Mouse (Mus musculus): Measurements from ENCODE around the gene Tnfsf12. TPM values are rescaled to one million over a fixed set of nuclear protein-coding genes. Genes with fewer than 3 reads are reported as not detected.
"Not testable (repeated sequence)": the region's sequence is repeated elsewhere in the genome, so short reads cannot be mapped to it uniquely, and the experiment has no call there.

Gene Tnfsf12
- 4.7 and 6.2 TPM in 2 replicates for total RNA-seq (2014; rRNA removed)
- polyA plus RNA-seq (2015; fragmentation: Nextera tagmentation; extraction: Ambion mirVana): 4.3 and 4.5 TPM in 2 replicates

DNA sequence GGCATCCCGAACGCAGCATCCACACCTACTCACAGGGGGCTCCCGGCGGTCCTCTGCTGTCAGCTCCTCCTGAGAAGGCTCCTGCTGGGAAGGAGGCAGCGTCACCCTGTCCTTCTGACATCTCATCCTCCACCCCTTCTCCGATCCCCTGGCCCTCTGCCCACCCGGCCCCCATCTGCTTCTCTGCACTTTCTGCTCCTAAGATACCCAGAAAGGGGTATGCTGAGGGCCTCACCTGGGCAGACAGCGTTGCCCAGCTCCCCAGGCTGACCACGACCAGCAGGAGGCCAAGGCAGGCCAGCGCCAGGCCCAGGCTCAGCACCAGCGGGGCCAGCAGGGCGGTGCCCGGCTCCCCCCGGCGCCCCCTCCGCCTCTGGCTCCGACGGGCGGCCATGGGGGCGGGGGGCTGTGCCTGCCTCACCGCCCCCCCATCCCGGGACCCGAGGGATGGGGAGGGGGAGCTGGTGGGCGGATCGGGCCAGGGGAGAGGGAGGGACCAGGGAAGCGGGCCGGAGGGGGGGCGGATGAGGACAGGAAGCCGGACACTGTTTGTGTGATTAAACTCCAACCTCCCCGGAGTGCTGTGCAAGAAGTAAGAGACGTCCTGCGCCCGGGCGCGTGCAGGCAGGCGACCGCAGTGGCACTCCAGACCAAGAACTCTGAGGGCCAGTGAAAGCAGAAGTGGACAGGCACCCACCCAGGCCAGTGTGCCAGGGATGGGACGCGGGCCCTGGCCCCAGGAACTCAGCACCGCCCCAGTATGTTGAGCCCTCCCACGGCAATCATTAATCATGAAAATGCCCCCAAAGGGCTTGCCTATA lies at the start of gene Tnfsf12, which contains the start of gene Tnfsfm13:
Tnfsf12 (minus strand) TSS at position 489 of the 821 bp plus-strand sequence.
Tnfsfm13 (minus strand) TSS at position 738 of the 821 bp plus-strand sequence.
- 2% methylated on average over 35 of the region's 41 CpGs for WGBS
- ATAC-seq (ENCODE audit: low FRiP score): peak; percentile 56; the same call in 1 of the 2 replicates
- peaks cover 5% of the 10 kb centered on the region; the same call in 1 of the 2 replicates for H3K4me1 ChIP-seq (ENCODE audit: insufficient read depth, low read length)
- H3K4me2 ChIP-seq (ENCODE audit: low read depth, low read length, poor library complexity, severe bottlenecking): peak within 1 kb of the TSS; percentile 97
- DNase-seq (ENCODE audit: low spot score): peak; percentile 20
- H3K27me3 ChIP-seq (ENCODE audit: insufficient read depth, low read length): no peaks in the 10 kb centered on the region
- peak; percentile 27; the same call in 1 of the 2 replicates for TF ChIP-seq CTCF (IDR thresholded peaks at IDR 0.05)
- no peaks in the 10 kb centered on the region for H3K36me3 ChIP-seq (ENCODE audit: insufficient read depth, low read length)
- peak within 1 kb of the TSS; percentile 45 for H3K4me3 ChIP-seq (ENCODE audit: low read depth, low read length)
- H3K9ac ChIP-seq (replicated peaks; ENCODE audit: low read length, poor library complexity, severe bottlenecking): peak within 1 kb of the TSS; percentile 73
- H3K9me3 ChIP-seq (ENCODE audit: low read length): no peaks in the 10 kb centered on the region
- H3K27ac ChIP-seq (ENCODE audit: low read depth, low read length): 0 out of 2 replicates have a peak within 1 kb of the TSS, but pooled peaks have one; percentile 3

DNA sequence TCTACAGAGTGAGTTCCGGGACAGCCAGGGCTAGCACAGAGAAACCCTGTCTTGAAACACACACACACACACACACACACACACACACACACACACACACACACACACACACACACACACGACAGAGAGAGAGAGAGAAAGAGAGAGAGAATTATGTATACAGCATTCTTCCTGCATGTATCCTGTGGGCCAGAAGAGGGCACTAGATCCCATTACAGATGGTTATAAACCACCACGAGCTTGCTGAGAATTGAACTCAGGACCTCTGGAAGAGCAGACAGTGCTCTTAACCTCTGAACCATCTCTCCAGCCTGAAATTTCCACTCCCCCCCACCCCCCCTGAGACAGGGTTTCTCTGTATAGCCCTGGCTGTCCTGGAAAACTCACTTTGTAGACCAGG lies 35.8 kb upstream of the Tnfsf12 start:
- 86% methylated on average over 2 of the region's 3 CpGs for WGBS
- H3K36me3 ChIP-seq (ENCODE audit: insufficient read depth, low read length): peaks cover 25% of the 10 kb centered on the region
- not testable (repeated sequence) for DNase-seq (ENCODE audit: low spot score); ATAC-seq (ENCODE audit: low FRiP score); H3K9me3 ChIP-seq (ENCODE audit: low read length); H3K4me1 ChIP-seq (ENCODE audit: insufficient read depth, low read length); H3K27me3 ChIP-seq (ENCODE audit: insufficient read depth, low read length); H3K9ac ChIP-seq (replicated peaks; ENCODE audit: low read length, poor library complexity, severe bottlenecking); H3K4me2 ChIP-seq (ENCODE audit: low read depth, low read length, poor library complexity, severe bottlenecking); H3K27ac ChIP-seq (ENCODE audit: low read depth, low read length); H3K4me3 ChIP-seq (ENCODE audit: low read depth, low read length)

DNA sequence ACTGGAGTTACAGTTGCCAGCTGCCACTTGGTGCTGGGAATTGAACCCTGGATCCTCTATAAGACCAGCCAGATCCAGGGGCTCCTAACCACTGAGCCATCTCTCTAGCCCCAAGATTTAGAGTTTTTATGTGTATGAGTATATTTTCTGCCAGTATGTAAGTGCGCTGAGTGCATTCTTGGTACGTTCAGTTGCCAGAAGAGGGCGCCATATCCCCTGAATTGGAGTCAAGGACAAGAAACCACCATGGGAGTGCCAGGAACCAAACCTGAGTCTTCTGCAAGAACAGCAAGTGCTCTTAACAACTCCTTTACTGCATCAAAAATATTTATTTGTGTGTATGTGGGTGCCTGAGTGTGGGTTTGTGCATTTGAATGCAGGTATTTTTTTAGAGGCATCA lies 33.4 kb upstream of the Tnfsf12 start:
- no peak overlapping the region for H3K4me2 ChIP-seq (ENCODE audit: low read depth, low read length, poor library complexity, severe bottlenecking)
- DNase-seq (ENCODE audit: low spot score): peak; percentile 24
- peak; percentile 50 for TF ChIP-seq CTCF (IDR thresholded peaks at IDR 0.05)
- H3K36me3 ChIP-seq (ENCODE audit: insufficient read depth, low read length): peaks cover 2% of the 10 kb centered on the region
- H3K27ac ChIP-seq (ENCODE audit: low read depth, low read length): no peak overlapping the region
- no peaks in the 10 kb centered on the region for H3K27me3 ChIP-seq (ENCODE audit: insufficient read depth, low read length)
- H3K9ac ChIP-seq (replicated peaks; ENCODE audit: low read length, poor library complexity, severe bottlenecking): no peak overlapping the region
- H3K9me3 ChIP-seq (ENCODE audit: low read length): no peaks in the 10 kb centered on the region
- 19% methylated on average over 3 of the region's 3 CpGs for WGBS
- ATAC-seq (ENCODE audit: low FRiP score): no peak
- no peaks in the 10 kb centered on the region for H3K4me1 ChIP-seq (ENCODE audit: insufficient read depth, low read length)
- no peak overlapping the region for H3K4me3 ChIP-seq (ENCODE audit: low read depth, low read length)

DNA sequence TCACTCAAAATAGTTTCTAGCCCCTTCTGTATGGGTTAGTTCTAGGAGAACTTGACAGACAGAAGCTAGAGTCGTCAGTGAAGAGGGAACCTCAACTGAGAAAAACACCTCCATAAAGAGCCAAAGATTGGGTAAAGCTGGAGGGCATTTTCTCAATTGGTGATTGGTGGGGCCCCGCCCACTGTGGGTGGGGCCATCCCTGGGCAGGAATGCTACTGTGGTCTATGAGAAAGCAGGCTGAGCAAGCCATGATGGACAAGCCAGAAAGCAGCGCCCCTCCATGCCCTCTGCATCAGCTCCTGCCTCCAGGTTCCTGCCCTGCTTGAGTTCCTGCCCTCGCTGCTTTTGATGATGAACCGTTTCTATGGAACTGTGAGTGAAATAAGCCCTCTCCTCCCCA lies 30.3 kb upstream of the Tnfsf12 start:
- H3K4me3 ChIP-seq (ENCODE audit: low read depth, low read length): no peak overlapping the region
- no peaks in the 10 kb centered on the region for H3K9me3 ChIP-seq (ENCODE audit: low read length)
- no peaks in the 10 kb centered on the region for H3K4me1 ChIP-seq (ENCODE audit: insufficient read depth, low read length)
- no peaks in the 10 kb centered on the region for H3K36me3 ChIP-seq (ENCODE audit: insufficient read depth, low read length)
- DNase-seq (ENCODE audit: low spot score) (no peak), ATAC-seq (ENCODE audit: low FRiP score) (no peak)
- TF ChIP-seq CTCF (IDR thresholded peaks at IDR 0.05): no peak
- H3K9ac ChIP-seq (replicated peaks; ENCODE audit: low read length, poor library complexity, severe bottlenecking): no peak overlapping the region
- H3K4me2 ChIP-seq (ENCODE audit: low read depth, low read length, poor library complexity, severe bottlenecking): no peak overlapping the region
- H3K27me3 ChIP-seq (ENCODE audit: insufficient read depth, low read length): no peaks in the 10 kb centered on the region
- 35% methylated on average over 5 of the region's 5 CpGs for WGBS
- no peak overlapping the region for H3K27ac ChIP-seq (ENCODE audit: low read depth, low read length)

DNA sequence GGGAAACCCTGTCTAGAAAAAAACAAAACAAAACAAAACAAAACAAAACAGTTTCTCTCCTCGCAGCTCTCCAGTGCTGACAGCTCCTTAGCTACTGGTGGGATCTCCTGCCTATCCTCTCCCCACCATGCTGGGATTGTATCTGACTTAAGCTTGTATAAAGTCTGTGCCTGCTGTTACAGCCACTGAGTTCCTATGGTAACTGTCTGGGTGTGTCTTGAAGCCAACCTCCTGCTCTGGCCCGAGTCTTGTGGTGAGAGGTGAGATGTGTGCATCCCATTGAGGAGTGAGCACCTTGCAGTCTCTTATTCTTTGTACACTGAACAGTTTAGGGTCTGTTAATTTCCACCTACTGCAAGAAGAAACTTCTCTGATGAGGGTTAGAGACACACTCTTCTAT lies 27.4 kb upstream of the Tnfsf12 start:
- Histone ChIP-seq H3K36me3 (ENCODE audit: insufficient read depth, low read length) (no peaks in the 10 kb centered on the region), H3K9me3 (ENCODE audit: low read length) (no peaks in the 10 kb centered on the region), H3K4me3 (ENCODE audit: low read depth, low read length) (no peak overlapping the region), H3K27ac (ENCODE audit: low read depth, low read length) (no peak overlapping the region), H3K9ac (replicated peaks; ENCODE audit: low read length, poor library complexity, severe bottlenecking) (no peak overlapping the region), H3K4me1 (ENCODE audit: insufficient read depth, low read length) (no peaks in the 10 kb centered on the region), H3K27me3 (ENCODE audit: insufficient read depth, low read length) (no peaks in the 10 kb centered on the region), H3K4me2 (ENCODE audit: low read depth, low read length, poor library complexity, severe bottlenecking) (no peak overlapping the region)
- no peak for TF ChIP-seq CTCF (IDR thresholded peaks at IDR 0.05)
- DNase-seq (ENCODE audit: low spot score) (no peak), ATAC-seq (ENCODE audit: low FRiP score) (no peak)
- WGBS: 45% methylated on average over 2 of the region's 2 CpGs

DNA sequence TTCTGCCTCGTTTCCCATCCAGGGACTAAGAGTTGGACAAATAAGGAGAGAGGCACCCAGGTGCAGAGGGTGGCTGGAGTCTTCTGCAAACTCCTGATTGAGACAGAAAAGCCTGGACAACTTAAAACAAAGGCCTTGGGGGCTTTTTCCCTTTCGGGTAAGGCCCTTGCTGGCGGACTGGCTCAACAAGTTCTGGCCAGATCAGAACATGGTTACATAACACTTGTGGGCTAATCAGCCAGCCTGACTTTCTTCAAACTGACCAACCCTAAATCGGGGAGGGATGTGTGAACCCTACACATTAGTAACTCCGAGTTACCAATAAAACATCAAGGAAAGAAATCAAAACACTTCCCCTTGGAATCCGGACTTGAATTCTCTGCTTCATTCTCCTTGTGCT lies 25.2 kb upstream of the Tnfsf12 start:
- Histone ChIP-seq H3K4me2 (ENCODE audit: low read depth, low read length, poor library complexity, severe bottlenecking) (no peak overlapping the region), H3K27me3 (ENCODE audit: insufficient read depth, low read length) (no peaks in the 10 kb centered on the region), H3K9me3 (ENCODE audit: low read length) (no peaks in the 10 kb centered on the region), H3K4me3 (ENCODE audit: low read depth, low read length) (no peak overlapping the region), H3K9ac (replicated peaks; ENCODE audit: low read length, poor library complexity, severe bottlenecking) (no peak overlapping the region), H3K4me1 (ENCODE audit: insufficient read depth, low read length) (no peaks in the 10 kb centered on the region), H3K36me3 (ENCODE audit: insufficient read depth, low read length) (no peaks in the 10 kb centered on the region), H3K27ac (ENCODE audit: low read depth, low read length) (no peak overlapping the region)
- TF ChIP-seq CTCF (IDR thresholded peaks at IDR 0.05): no peak
- DNase-seq (ENCODE audit: low spot score): no peak
- WGBS: 83% methylated on average over 6 of the region's 6 CpGs
- no peak for ATAC-seq (ENCODE audit: low FRiP score)

All from midbrain, postnatal 0 days (tissue).